Mouse (Mus musculus) hindbrain, embryonic 12.5 days (tissue): ENCODE data around the gene Pla2g2d. TPM values are rescaled to one million over a fixed set of nuclear protein-coding genes. Genes with fewer than 3 reads are reported as not detected.

Source experiments
- ATAC-seq: fragments of 200-750 bp; cut with Nextera tagmentation; 2 replicates; pipeline ENCODE4 v1.8.0; 2017; ENCODE audit warnings: moderate TSS enrichment; ENCODE audit not compliant: low FRiP score
- H3K27ac ChIP-seq: fragments of 300-500 bp; sonication (generic); 2 replicates; pipeline ENCODE4 v1.5.1; 2016; ENCODE audit warnings: mild to moderate bottlenecking
- H3K27me3 ChIP-seq: fragments of 300-500 bp; sonication (generic); 2 replicates; pipeline ENCODE4 v1.6.1; 2016; ENCODE audit warnings: mild to moderate bottlenecking
- H3K36me3 ChIP-seq: fragments of 300-500 bp; sonication (generic); 2 replicates; pipeline ENCODE4 v1.6.1; 2016; ENCODE audit warnings: mild to moderate bottlenecking
- H3K4me1 ChIP-seq: fragments of 300-500 bp; sonication (generic); 2 replicates; pipeline ENCODE4 v1.6.1; 2016
- H3K4me2 ChIP-seq: fragments of 300-500 bp; sonication (generic); replicated peaks from 2 replicates; pipeline ENCODE4 v1.6.1; 2016; ENCODE audit warnings: mild to moderate bottlenecking
- H3K4me3 ChIP-seq: fragments of 300-500 bp; sonication (generic); 2 replicates; pipeline ENCODE4 v1.5.1; 2016; ENCODE audit warnings: mild to moderate bottlenecking
- H3K9ac ChIP-seq: fragments of 300-500 bp; sonication (generic); 2 replicates; pipeline ENCODE4 v1.6.1; 2016; ENCODE audit warnings: mild to moderate bottlenecking, moderate library complexity
- H3K9me3 ChIP-seq: fragments of 300-500 bp; sonication (generic); replicated peaks from 2 replicates; pipeline ENCODE4 v1.6.1; 2016; ENCODE audit warnings: mild to moderate bottlenecking
- WGBS: fragments of 180-500 bp; shearing (Covaris S2); methylation state at CpG from one replicate; pipeline ENCODE4 v1.1.7; 2016; 5-methylcytosine and 5-hydroxymethylcytosine counted together
- polyA plus RNA-seq: library from polyadenylated mRNA; unstranded; fragments of >200 nt; fragmentation: Nextera tagmentation; extraction: Ambion mirVana; gene quantifications from 2 replicates; pipeline ENCODE4 v1.2.1, GENCODE M21; 2016

Pla2g2d gene
- polyA plus RNA-seq: 0.61 and 0.91 TPM in 2 replicates

DNA sequence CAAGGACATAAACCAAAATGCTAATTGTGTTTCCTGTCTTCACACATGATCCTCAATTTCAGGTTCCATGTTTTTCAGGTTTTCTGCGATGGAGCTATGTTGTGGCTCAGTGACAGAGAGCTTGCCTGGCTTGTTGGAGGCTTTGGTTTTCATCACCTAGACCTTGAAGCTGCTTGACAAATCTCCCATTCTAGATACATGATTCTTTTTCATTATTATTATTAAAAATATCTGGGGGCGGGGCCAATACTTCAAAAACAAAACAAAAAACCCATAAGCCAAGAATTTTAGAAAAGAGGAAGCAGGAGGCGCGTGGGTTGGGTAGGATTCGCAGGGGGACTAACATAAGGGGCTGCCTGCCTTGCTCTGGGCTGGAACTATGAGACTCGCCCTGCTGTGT, at the start of gene Pla2g2d:
Pla2g2d (plus strand) TSS at position 301 of the 400 bp plus-strand sequence.
- Histone ChIP-seq H3K9me3 (no peaks in the 10 kb centered on the region), H3K4me3 (no peak within 1 kb of the TSS), H3K27ac (no peak within 1 kb of the TSS), H3K4me2 (no peak within 1 kb of the TSS), H3K9ac (no peak within 1 kb of the TSS), H3K36me3 (no peaks in the 10 kb centered on the region), H3K27me3 (no peaks in the 10 kb centered on the region), H3K4me1 (peaks cover 16% of the 10 kb centered on the region)
- ATAC-seq: no peak
- 88% methylated on average over 6 of the region's 6 CpGs for WGBS

DNA sequence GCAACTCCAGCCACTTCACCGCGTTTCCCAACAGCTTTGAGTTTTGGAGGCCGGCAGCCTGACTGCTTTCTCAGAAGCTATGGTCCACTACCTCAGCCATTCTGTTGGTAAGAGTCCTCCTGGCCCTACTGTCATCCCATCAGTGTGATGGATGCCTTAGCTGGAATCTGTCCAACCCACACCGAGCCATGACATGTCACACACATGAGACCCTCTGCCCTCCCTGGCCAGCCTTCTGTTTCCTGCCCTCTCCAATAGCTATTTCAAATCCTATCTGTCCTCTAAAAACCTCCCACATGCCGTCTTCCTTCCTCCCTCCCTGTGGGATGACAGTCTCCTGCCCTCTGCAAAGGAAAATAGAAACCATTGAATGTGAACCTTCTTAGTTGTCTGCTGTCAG, 49.8 kb upstream of the Pla2g2d start:
- Histone ChIP-seq H3K36me3 (no peaks in the 10 kb centered on the region), H3K27me3 (no peaks in the 10 kb centered on the region), H3K9ac (no peak overlapping the region), H3K4me3 (no peak overlapping the region), H3K4me2 (peak overlapping the region; percentile 58; the same call in 1 of the 2 replicates), H3K9me3 (no peaks in the 10 kb centered on the region), H3K4me1 (peaks cover 30% of the 10 kb centered on the region), H3K27ac (0 out of 2 replicates have a peak overlapping the region, but pooled peaks have one; percentile 2)
- no peak for ATAC-seq
- 79% methylated on average over 5 of the region's 5 CpGs for WGBS

GRCm38 (mm10) chr4:138729018-138729703, 46.4 kb upstream of the Pla2g2d start:
- H3K36me3 ChIP-seq: no peaks in the 10 kb centered on the region
- peaks cover 25% of the 10 kb centered on the region for H3K4me1 ChIP-seq
- no peak overlapping the region for H3K4me3 ChIP-seq
- no peak overlapping the region for H3K27ac ChIP-seq
- H3K27me3 ChIP-seq: no peaks in the 10 kb centered on the region
- no peak overlapping the region for H3K4me2 ChIP-seq
- H3K9me3 ChIP-seq: no peaks in the 10 kb centered on the region
- 27% methylated on average over 9 of the region's 9 CpGs for WGBS
- no peak for ATAC-seq
- no peak overlapping the region for H3K9ac ChIP-seq

- Histone ChIP-seq H3K9ac (no peak overlapping the region), H3K27ac (no peak overlapping the region), H3K4me2 (no peak overlapping the region), H3K4me3 (no peak overlapping the region), H3K27me3 (no peaks in the 10 kb centered on the region), H3K36me3 (no peaks in the 10 kb centered on the region), H3K9me3 (no peaks in the 10 kb centered on the region), H3K4me1 (peaks cover 26% of the 10 kb centered on the region)
- ATAC-seq: no peak
- 75% methylated on average over 7 of the region's 7 CpGs for WGBS
Measured at GRCm38 (mm10) chr4:138734105-138734504, 41.4 kb upstream of the Pla2g2d start.

GRCm38 (mm10) chr4:138734863-138735262, 40.7 kb upstream of the Pla2g2d start:
- Histone ChIP-seq H3K4me3 (no peak overlapping the region), H3K27ac (no peak overlapping the region), H3K27me3 (no peaks in the 10 kb centered on the region), H3K9ac (no peak overlapping the region), H3K36me3 (no peaks in the 10 kb centered on the region), H3K4me1 (peaks cover 24% of the 10 kb centered on the region), H3K4me2 (no peak overlapping the region), H3K9me3 (no peaks in the 10 kb centered on the region)
- ATAC-seq: no peak
- WGBS: 96% methylated on average over 4 of the region's 4 CpGs

DNA sequence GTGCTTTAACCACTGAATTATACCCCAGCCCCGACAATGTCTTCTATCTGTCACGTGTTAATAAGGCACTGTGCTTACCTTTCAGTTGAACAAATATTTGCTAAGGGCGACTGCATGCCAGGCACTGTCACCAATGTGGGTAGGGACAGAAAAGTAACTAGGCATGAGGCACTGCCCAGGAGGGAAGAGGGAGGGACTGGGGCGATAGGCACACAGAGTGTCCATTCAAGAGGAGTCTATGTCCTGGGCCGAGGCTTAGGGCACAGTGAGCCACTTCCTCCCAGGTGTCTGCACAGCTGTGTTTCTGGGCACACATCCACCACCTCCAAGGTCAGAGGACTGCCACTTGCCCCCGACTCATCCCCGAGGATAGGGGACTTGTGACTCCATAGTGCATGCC, 38.5 kb upstream of the Pla2g2d start, which contains the start of gene Ubxn10:
Ubxn10 (minus strand) TSS at position 137 of the 400 bp plus-strand sequence.
- Histone ChIP-seq H3K4me1 (peaks cover 24% of the 10 kb centered on the region), H3K9ac (no peak within 1 kb of the TSS), H3K36me3 (no peaks in the 10 kb centered on the region), H3K27me3 (no peaks in the 10 kb centered on the region), H3K9me3 (no peaks in the 10 kb centered on the region), H3K27ac (0 out of 2 replicates have a peak within 1 kb of the TSS, but pooled peaks have one; percentile 5), H3K4me2 (no peak within 1 kb of the TSS), H3K4me3 (no peak within 1 kb of the TSS)
- no peak for ATAC-seq
- 69% methylated on average over 7 of the region's 7 CpGs for WGBS

GRCm38 (mm10) chr4:138739136-138739851, 36.2 kb upstream of the Pla2g2d start:
- Histone ChIP-seq H3K4me2 (no peak overlapping the region), H3K4me1 (peaks cover 27% of the 10 kb centered on the region), H3K27me3 (no peaks in the 10 kb centered on the region), H3K27ac (no peak overlapping the region), H3K9ac (no peak overlapping the region), H3K36me3 (no peaks in the 10 kb centered on the region), H3K9me3 (no peaks in the 10 kb centered on the region), H3K4me3 (no peak overlapping the region)
- ATAC-seq: no peak
- 16% methylated on average over 7 of the region's 7 CpGs for WGBS

GRCm38 (mm10) chr4:138745884-138746283, 29.7 kb upstream of the Pla2g2d start:
- H3K4me1 ChIP-seq: peaks cover 14% of the 10 kb centered on the region
- H3K27ac ChIP-seq: no peak overlapping the region
- no peaks in the 10 kb centered on the region for H3K36me3 ChIP-seq
- H3K27me3 ChIP-seq: no peaks in the 10 kb centered on the region
- H3K9me3 ChIP-seq: no peaks in the 10 kb centered on the region
- no peak overlapping the region for H3K9ac ChIP-seq
- no peak overlapping the region for H3K4me3 ChIP-seq
- 66% methylated on average over 4 of the region's 4 CpGs for WGBS
- ATAC-seq: no peak
- H3K4me2 ChIP-seq: no peak overlapping the region

DNA sequence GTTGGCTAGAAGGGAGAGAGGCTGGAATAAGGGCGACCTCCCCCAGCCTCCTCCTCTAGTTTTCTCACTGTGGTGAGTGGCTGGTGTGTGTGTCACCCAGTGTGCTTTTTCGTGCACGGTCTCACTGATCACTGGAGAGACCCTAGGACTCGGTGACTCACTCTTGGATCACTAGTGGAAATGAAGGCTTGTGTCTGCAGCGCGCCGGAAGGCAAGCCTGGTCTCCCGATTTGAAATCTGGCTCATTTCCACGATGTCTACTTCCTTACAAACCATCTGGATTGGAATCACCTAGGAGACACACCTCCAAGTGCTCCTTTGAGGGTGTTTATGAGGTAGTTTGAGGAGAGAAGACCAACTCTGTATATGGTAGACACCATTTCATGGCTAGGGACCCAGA, 28.7 kb upstream of the Pla2g2d start:
- ATAC-seq: no peak
- WGBS: 90% methylated on average over 9 of the region's 9 CpGs
- no peaks in the 10 kb centered on the region for H3K27me3 ChIP-seq
- H3K9ac ChIP-seq: no peak overlapping the region
- H3K4me1 ChIP-seq: peaks cover 14% of the 10 kb centered on the region
- H3K4me3 ChIP-seq: no peak overlapping the region
- H3K4me2 ChIP-seq: no peak overlapping the region
- H3K36me3 ChIP-seq: no peaks in the 10 kb centered on the region
- no peak overlapping the region for H3K27ac ChIP-seq
- H3K9me3 ChIP-seq: no peaks in the 10 kb centered on the region

- no peaks in the 10 kb centered on the region for H3K9me3 ChIP-seq
- H3K27me3 ChIP-seq: no peaks in the 10 kb centered on the region
- peak; percentile 49 for ATAC-seq
- peak overlapping the region; percentile 13; the same call in 1 of the 2 replicates for H3K9ac ChIP-seq
- H3K36me3 ChIP-seq: no peaks in the 10 kb centered on the region
- H3K27ac ChIP-seq: peak overlapping the region; percentile 44; the same call in 1 of the 2 replicates
- H3K4me3 ChIP-seq: no peak overlapping the region
- peaks cover 14% of the 10 kb centered on the region for H3K4me1 ChIP-seq
- 61% methylated on average over 10 of the region's 10 CpGs for WGBS
- no peak overlapping the region for H3K4me2 ChIP-seq
Measured at GRCm38 (mm10) chr4:138747851-138748250, 27.7 kb upstream of the Pla2g2d start.

DNA sequence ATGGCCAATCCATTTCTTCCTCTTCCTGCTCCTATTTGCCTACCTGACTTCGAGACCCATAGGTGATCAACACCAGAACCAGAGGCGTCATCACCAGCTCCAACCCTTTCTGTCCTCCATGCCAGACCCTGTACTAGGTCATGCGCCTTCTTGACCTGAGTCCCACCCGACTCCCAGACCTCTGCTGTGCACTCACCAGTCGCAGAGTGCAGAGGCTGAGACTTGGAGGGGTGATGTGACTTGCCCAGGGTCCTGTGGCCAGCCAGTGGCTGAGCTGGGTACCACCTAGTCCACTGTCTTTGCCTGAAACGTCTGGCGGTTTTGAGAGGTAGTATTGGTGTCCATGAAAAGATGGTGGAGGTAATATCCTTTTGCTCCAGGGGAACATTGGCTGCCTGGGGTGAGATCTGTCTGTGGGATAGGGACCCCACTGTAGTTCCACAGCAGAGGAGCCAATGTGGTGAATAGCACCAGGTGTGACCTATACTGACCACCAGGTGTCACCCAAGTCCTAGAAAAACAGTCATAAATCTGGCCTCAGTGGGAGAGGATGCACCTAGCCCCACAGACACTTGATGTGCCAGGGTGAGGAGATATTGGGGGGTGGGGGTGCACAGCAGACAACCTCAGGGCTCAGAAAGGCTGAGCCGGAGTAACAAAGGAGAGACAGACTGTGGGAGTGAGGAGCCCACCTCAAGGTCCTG, 27.0 kb upstream of the Pla2g2d start:
- Histone ChIP-seq H3K27me3 (no peaks in the 10 kb centered on the region), H3K9ac (0 out of 2 replicates have a peak overlapping the region, but pooled peaks have one; percentile 13), H3K36me3 (no peaks in the 10 kb centered on the region), H3K4me2 (no peak overlapping the region), H3K4me3 (no peak overlapping the region), H3K4me1 (peaks cover 12% of the 10 kb centered on the region), H3K9me3 (no peaks in the 10 kb centered on the region), H3K27ac (peak overlapping the region; percentile 44; the same call in 1 of the 2 replicates)
- 56% methylated on average over 8 of the region's 8 CpGs for WGBS
- peak; percentile 48; the same call in 1 of the 2 replicates for ATAC-seq

DNA sequence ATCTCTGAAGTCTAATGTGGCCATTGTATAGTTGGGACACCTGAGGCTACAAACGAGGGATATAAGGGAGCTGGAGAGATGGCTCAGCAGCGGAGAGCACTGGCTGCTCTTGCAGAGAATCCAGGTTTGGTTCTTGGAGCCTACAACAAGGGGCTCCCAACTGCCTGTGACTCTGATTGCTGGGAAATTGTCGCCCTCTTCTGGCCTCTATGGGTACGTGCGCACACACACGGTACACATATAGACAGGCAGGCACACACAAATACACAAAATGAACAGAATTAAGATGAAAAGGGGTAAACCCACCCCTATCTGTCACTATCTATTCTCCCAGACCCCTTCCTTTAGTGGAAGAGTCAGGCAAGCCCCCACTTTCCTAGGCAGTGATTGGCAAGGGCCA, 22.9 kb upstream of the Pla2g2d start:
- ATAC-seq: no peak

More for the DNA sequence above, 22.9 kb upstream of the Pla2g2d start:
- H3K9ac ChIP-seq: no peak overlapping the region
- no peak overlapping the region for H3K4me2 ChIP-seq
- H3K4me3 ChIP-seq: no peak overlapping the region
- WGBS: 92% methylated on average over 6 of the region's 6 CpGs
- peaks cover 25% of the 10 kb centered on the region for H3K4me1 ChIP-seq
- H3K9me3 ChIP-seq: no peaks in the 10 kb centered on the region
- no peak overlapping the region for H3K27ac ChIP-seq
- H3K27me3 ChIP-seq: no peaks in the 10 kb centered on the region
- no peaks in the 10 kb centered on the region for H3K36me3 ChIP-seq
